Mouse (Mus musculus) right cerebral cortex, postnatal 36 days (tissue): ENCODE results near the gene Fads3.

ENCODE experiments used
- DNase-seq, 2 experiments: peaks; one replicate each; pipeline ENCODE4 v3.0.0; 2022; ENCODE audit warnings: low spot score in 2 of 2, mixed read lengths in 1 of 2

Fads3 gene

DNA sequence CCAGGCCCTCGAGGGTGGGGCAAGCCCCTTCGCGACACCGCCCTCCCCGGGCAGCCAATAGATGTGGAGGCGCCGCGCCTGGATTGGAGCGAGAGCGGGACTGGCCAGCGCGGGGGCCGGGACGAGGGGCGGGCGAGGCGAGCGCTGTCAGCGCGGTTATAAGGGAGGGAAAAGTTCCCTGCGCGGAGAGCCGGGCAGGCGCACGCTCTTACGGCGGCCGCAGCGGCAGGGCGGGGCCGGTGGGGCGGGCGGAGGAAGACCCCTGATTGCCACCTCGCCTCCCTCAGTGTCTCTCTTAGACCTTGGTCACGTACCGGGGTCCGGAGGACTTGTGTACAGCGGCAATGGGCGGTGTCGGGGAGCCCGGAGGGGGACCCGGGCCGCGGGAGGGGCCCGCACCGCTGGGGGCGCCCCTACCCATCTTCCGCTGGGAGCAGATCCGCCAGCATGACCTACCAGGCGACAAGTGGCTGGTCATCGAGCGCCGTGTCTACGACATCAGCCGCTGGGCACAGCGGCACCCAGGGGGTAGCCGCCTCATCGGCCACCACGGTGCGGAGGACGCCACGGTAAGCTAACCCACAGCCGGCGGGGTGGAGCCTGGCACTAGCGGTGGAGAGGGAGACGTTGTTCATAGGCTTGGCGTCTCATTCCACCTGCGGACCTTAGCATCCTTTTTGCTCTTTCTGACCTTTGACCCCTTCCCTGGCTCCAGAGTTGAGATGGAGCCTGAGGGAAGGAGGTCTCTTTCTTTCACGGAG, at the start of gene Fads3:
TSS of gene Fads3 (plus strand) at position 182 of the 761 bp plus-strand sequence.
- DNase-seq, result peak; percentile 60 to 63

- DNase-seq, result no peak
Measured at GRCm38 (mm10) chr19:9992011-9992958, 49.1 kb upstream of the Fads3 start.

DNA sequence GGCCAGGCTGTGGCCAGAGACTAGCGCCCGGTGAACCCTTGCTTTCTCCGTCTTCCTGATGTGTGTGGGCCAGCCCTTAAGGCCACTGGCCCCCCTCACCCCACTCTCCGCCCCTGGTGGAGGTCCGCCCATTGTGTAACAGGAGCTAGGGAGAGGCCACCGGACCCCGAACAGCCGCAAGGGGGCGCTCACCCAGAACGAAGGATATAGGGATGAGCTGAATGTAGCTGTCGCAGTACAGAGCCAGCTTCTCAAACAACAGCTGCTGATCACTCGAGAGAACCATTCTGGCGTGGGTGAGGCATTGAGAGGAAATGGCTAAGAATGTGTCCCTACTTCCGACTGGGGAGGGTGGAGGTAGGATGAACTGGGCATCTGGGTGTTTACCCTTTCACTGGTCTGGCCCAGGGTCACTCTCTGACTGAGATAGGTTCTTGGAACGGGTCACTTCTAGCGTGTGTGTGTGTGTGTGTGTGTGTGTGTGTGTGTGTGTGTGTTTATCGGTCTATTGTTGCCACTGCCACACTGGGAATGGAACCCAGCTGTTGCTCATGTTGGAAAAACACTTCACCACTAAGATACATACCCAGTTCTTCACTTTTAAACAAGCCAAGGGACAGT, 48.2 kb upstream of the Fads3 start:
- peak; percentile 60 to 78 for DNase-seq

GRCm38 (mm10) chr19:9997204-9998062, 43.9 kb upstream of the Fads3 start:
- DNase-seq, result no peak

GRCm38 (mm10) chr19:9998063-9998416, 43.3 kb upstream of the Fads3 start:
- no peak for DNase-seq

- DNase-seq, result no peak
Measured at GRCm38 (mm10) chr19:9998736-9999486, 42.5 kb upstream of the Fads3 start.

DNA sequence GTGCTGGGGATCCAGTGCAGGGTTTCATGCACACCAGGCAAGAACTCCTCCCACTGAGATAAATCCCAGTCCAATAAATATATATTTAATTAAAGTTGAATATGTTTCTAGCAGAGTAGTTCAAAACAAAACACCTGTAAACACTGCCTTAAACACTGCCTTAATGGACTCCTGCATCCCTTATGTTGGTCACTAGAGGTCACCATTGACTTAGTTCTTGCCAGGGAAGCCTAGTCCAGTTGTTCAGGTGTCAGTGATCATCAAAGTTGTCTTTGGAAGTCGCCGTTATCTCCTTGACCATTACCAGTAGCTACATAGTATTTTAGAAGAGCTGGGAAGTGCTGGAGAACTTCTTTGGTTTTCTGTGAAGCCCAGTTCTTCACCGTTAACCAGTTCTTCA, 41.0 kb upstream of the Fads3 start:
- DNase-seq, result no peak

DNA sequence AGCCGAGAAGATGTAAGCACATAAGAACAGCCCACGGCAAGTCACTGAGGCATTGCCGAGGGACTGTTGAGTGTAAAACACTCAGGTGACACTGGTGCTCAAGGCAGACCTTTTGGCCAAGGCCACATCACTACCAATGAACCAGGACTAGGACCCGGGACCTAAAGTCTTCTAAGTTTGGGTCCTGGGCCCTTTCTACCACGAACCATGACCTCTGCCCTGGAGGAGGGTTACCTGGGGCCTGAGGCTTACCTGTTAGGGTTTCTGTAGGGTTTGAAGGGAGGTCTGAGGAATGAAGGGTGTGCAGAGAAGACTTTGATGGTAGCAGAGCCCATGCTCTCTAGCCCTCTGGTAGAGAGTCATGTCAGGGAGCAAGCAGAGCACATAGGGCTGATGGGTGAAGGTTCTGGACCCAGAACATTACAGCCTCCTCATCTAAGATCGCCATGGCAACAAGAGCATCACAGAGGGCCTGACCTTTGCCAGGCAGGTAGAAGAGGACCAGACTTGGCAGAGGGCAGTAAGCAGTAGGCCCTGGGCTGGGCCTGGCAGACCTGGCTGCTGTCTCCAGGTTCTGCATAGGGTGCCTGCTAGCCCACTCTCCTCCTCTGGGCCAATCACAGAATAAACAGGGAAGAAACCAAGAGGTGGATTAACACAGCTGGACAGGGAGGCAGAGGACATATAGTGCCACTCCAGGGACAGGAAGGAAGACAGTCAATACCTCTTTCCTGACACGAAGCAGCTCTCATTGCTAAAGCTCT, 40.0 kb upstream of the Fads3 start, which contains the start of the genes Best1 and Rab3il1:
TSS of gene Best1 (minus strand) at position 428 of the 764 bp plus-strand sequence.
TSS of gene Rab3il1 (plus strand) at position 464 of the 764 bp plus-strand sequence.
- DNase-seq, result no peak

GRCm38 (mm10) chr19:10003696-10004095, 37.7 kb upstream of the Fads3 start:
- no peak for DNase-seq

DNA sequence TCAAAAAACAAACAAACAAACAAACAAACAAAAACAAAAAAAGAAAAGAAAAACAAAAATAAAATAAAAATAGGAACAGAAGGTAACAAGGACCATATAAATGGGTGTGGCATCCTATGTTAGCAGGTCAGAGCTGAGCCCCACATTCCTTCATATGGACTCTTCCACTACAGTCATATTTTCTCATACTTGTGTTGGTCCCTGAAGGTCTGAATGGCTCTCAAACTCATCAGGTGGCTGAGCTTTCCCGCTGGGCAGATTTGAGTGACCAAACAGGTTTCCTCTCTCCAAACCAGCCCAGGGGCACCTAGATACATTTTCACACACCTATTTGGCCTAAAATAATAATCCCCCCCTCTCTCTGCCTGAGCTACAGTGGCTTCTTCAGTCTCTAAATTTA, 30.0 kb upstream of the Fads3 start:
- no peak for DNase-seq

- DNase-seq, result no peak
Measured at GRCm38 (mm10) chr19:10012827-10013278, 28.5 kb upstream of the Fads3 start.

GRCm38 (mm10) chr19:10013348-10013747, 28.0 kb upstream of the Fads3 start:
- DNase-seq, result no peak

GRCm38 (mm10) chr19:10013913-10014312, 27.5 kb upstream of the Fads3 start:
- DNase-seq, result no peak

GRCm38 (mm10) chr19:10014824-10015223, 26.5 kb upstream of the Fads3 start:
- no peak for DNase-seq

DNA sequence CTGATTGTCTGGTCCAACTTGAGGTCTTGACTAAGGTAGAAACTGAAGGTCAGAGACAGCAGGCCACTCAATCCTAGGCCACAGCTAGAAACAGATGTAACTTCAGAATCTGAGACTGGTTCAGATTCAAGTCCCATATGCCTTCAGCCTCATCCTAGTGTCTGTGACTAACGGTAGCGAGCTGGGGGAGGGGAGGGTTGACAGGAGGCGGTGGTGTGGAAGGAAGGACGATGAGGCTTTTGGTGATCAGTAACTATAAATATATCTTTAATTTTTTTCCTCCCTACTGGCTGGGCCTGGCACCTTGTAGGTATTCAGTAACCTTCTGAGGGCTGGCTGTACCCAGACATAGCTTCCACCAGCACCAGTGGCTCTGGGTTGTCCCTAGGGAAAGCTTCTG, 25.9 kb upstream of the Fads3 start:
- no peak for DNase-seq

- DNase-seq, result no peak
Measured at GRCm38 (mm10) chr19:10016151-10016550, 25.2 kb upstream of the Fads3 start.

DNA sequence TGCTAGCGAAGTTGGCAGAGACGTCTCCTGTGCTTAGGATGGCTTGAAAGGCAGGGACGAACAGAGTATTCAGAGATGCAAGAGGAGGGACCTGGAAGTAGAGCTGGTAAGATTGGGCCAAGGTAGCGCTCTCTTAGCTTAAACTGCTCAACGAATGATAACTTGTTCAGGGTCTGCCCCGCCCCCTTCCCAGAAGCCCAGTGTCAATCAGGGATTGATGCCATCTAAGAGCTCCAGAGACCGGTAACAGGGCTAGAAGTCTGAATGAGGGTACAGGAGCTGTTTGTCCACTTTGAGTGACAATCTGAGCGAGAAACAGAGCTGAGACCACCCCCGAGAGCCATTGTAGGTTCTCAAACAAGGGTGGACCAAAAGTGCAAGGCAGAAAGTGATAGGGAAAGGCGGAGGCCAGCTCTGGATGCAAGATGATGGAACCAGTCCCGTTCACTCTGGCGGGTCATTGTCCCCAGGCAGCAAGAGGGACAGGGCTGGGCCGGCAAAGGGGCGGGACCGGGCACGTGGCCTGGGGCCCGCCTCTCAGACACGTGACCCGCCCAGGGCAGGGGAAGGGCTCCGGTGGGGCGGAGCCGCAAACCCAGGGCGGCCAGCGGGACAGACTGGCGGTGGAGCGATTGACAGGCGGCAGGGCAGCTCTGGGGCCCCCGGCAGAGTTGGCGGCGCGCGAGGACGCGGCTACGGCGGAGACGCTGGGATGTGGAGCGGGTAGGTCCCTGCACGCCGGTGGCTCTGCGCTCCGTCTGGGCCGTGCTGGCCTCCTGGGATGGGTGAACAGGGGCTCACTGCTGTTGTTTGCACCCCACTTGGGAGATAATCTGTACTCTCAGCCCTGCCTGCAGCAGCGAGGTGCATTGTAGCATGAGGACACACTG, 23.5 kb upstream of the Fads3 start:
- DNase-seq, result peak; percentile 67 to 70

DNA sequence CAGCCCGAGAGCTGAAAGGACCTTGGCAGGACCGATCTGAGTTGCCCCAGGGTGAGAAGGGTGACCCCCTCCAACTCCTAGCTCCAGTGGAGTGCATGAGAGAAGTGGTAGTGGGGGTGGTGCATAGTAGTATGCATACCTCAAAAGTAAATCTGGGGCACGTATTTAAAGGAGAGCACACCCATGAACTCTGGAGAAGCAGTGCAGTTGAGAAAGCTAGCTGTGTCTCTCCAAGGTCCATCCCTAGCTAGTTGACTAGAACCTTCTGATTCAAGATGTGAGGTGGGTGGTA, 22.9 kb upstream of the Fads3 start:
- no peak for DNase-seq
